Mouse (Mus musculus): ENCODE measurements at regions not wholly inside any gene's neighbourhood (a gene's known extent, or its start where the extent isn't known, plus 50 kb on each side); places are given as distances from the start of the nearest gene placed in this dataset.

- no peaks in the 10 kb centered on the region for H3K27me3 ChIP-seq (ENCODE audit: control insufficient read depth, insufficient read depth, low read length)
- TF ChIP-seq POLR2A (IDR thresholded peaks at IDR 0.05; ENCODE audit: control insufficient read depth, low read depth, low read length) (no peak), CTCF (IDR thresholded peaks at IDR 0.05; ENCODE audit: control insufficient read depth, insufficient read depth, insufficient replicate concordance, low read depth, low read length) (no peak)
- H3K4me3 ChIP-seq (ENCODE audit: control insufficient read depth, low read depth, low read length), result no peak overlapping the region
- no peaks in the 10 kb centered on the region for H3K4me1 ChIP-seq (ENCODE audit: control insufficient read depth, insufficient read depth, low read length)
- no peaks in the 10 kb centered on the region for H3K36me3 ChIP-seq (ENCODE audit: control insufficient read depth, insufficient read depth, low read length)
- no peak overlapping the region for H3K27ac ChIP-seq (ENCODE audit: control insufficient read depth, insufficient read depth, low read depth, low read length)
These were observed 183.0 kb downstream of the Enc1 start for GRCm38 (mm10) chr13:97423911-97424310.

DNA sequence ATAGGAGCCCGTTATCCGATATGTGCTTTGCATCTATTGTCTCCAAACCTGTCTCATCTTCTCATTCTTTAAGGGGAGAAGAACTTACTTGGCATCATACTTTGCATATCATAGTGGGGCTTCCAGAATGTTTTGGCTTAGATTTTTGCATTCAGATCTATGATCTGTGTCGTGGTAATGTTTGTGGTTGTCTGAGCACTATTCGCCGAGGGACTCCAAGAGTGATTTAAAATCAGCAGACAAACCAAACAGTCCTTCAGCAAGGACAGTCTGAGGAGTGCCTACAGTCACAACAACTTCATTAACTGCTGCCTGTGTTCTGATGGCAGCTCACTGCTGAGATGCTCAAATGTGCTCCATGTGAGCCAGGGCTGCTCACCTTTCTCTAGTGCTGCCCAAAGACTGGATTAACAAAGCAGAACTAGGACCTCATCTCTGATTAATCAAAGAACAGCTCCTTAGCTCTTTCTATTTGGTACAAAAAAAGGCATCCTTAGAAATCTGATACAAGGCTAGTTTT lies 182.5 kb downstream of the Enc1 start:
- Histone ChIP-seq H3K27me3 (ENCODE audit: control insufficient read depth, insufficient read depth, low read length) (no peaks in the 10 kb centered on the region), H3K4me1 (ENCODE audit: control insufficient read depth, insufficient read depth, low read length) (no peaks in the 10 kb centered on the region), H3K27ac (ENCODE audit: control insufficient read depth, insufficient read depth, low read depth, low read length) (no peak overlapping the region), H3K36me3 (ENCODE audit: control insufficient read depth, insufficient read depth, low read length) (no peaks in the 10 kb centered on the region), H3K4me3 (ENCODE audit: control insufficient read depth, low read depth, low read length) (no peak overlapping the region)
- TF ChIP-seq CTCF (IDR thresholded peaks at IDR 0.05; ENCODE audit: control insufficient read depth, insufficient read depth, insufficient replicate concordance, low read depth, low read length) (no peak), POLR2A (IDR thresholded peaks at IDR 0.05; ENCODE audit: control insufficient read depth, low read depth, low read length) (no peak)

GRCm38 (mm10) chr13:97422897-97423296 lies 182.0 kb downstream of the Enc1 start:
- TF ChIP-seq POLR2A (IDR thresholded peaks at IDR 0.05; ENCODE audit: control insufficient read depth, low read depth, low read length), result no peak
- TF ChIP-seq CTCF (IDR thresholded peaks at IDR 0.05; ENCODE audit: control insufficient read depth, insufficient read depth, insufficient replicate concordance, low read depth, low read length), result no peak

DNA sequence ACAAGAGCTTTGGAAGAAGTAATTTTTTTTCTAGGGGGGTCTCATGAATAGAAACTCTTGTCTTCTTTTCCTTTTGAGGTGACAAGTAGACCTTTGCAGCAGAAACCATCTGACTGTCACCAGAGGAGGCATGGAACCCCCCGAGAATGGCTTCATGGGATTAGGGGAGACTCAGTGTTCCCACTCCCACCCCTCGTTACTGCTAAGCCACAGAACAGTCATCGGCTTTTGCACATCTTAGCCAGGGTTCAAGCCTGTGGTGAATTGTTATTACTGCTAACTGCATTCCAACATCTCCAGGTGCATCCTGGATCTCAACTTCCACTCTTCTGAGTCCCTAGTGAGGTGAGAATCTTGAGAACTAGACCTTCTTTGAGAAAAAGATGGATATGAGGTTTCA lies 180.9 kb downstream of the Enc1 start:
- no peak overlapping the region for H3K4me3 ChIP-seq (ENCODE audit: control insufficient read depth, low read depth, low read length)
- no peaks in the 10 kb centered on the region for H3K4me1 ChIP-seq (ENCODE audit: control insufficient read depth, insufficient read depth, low read length)
- no peaks in the 10 kb centered on the region for H3K27me3 ChIP-seq (ENCODE audit: control insufficient read depth, insufficient read depth, low read length)
- no peaks in the 10 kb centered on the region for H3K36me3 ChIP-seq (ENCODE audit: control insufficient read depth, insufficient read depth, low read length)
- no peak for TF ChIP-seq CTCF (IDR thresholded peaks at IDR 0.05; ENCODE audit: control insufficient read depth, insufficient read depth, insufficient replicate concordance, low read depth, low read length)
- no peak for TF ChIP-seq POLR2A (IDR thresholded peaks at IDR 0.05; ENCODE audit: control insufficient read depth, low read depth, low read length)
- no peak overlapping the region for H3K27ac ChIP-seq (ENCODE audit: control insufficient read depth, insufficient read depth, low read depth, low read length)

More at GRCm38 (mm10) chr13:97422897-97423296, 182.0 kb downstream of the Enc1 start:
- Histone ChIP-seq H3K27ac (ENCODE audit: control insufficient read depth, insufficient read depth, low read depth, low read length) (no peak overlapping the region), H3K36me3 (ENCODE audit: control insufficient read depth, insufficient read depth, low read length) (no peaks in the 10 kb centered on the region), H3K4me3 (ENCODE audit: control insufficient read depth, low read depth, low read length) (no peak overlapping the region), H3K27me3 (ENCODE audit: control insufficient read depth, insufficient read depth, low read length) (no peaks in the 10 kb centered on the region), H3K4me1 (ENCODE audit: control insufficient read depth, insufficient read depth, low read length) (no peaks in the 10 kb centered on the region)

DNA sequence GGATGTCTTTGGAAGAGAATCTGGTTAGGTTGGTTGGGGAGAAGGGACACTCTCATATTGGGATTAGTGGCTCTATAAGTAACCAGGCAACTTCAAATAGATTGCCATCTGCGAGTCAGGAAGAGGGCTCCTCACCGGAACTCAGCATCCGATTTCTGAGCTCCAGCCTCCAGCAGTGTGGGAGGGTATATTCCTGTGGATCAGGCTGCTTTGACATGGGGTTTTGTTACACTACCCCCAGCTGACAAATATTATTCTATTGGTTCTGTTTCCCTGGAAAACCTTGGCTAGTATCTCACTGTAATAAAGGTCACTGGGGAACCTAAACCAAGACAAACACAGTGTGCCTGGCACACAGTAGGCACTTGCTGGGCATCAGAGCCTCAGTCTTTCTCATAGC lies 179.9 kb downstream of the Enc1 start:
- H3K27ac ChIP-seq (ENCODE audit: control insufficient read depth, insufficient read depth, low read depth, low read length), result no peak overlapping the region
- no peaks in the 10 kb centered on the region for H3K27me3 ChIP-seq (ENCODE audit: control insufficient read depth, insufficient read depth, low read length)
- no peak overlapping the region for H3K4me3 ChIP-seq (ENCODE audit: control insufficient read depth, low read depth, low read length)
- H3K4me1 ChIP-seq (ENCODE audit: control insufficient read depth, insufficient read depth, low read length), result no peaks in the 10 kb centered on the region
- H3K36me3 ChIP-seq (ENCODE audit: control insufficient read depth, insufficient read depth, low read length), result no peaks in the 10 kb centered on the region
- TF ChIP-seq POLR2A (IDR thresholded peaks at IDR 0.05; ENCODE audit: control insufficient read depth, low read depth, low read length), result no peak
- no peak for TF ChIP-seq CTCF (IDR thresholded peaks at IDR 0.05; ENCODE audit: control insufficient read depth, insufficient read depth, insufficient replicate concordance, low read depth, low read length)

DNA sequence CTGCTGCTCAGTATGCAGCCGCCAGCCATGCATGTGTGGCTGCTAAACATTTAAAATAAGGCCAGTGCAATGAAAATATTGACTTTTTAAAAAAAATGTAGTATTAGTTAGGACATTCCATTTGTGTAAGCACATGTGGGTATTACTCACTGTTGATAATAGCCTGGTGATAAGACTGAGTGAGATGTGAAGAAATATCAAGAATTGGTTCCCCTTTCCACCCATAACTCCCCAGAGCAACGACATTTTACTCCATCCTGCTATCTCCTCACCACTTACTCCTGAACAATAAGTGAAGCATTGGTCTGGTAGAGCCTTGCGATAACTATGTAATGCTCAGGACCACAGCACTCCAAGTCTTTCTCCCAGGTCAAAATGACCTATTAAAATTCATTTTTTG lies 178.2 kb downstream of the Enc1 start:
- Histone ChIP-seq H3K27me3 (ENCODE audit: control insufficient read depth, insufficient read depth, low read length) (no peaks in the 10 kb centered on the region), H3K4me3 (ENCODE audit: control insufficient read depth, low read depth, low read length) (no peak overlapping the region), H3K36me3 (ENCODE audit: control insufficient read depth, insufficient read depth, low read length) (no peaks in the 10 kb centered on the region), H3K4me1 (ENCODE audit: control insufficient read depth, insufficient read depth, low read length) (0 out of 2 replicates have a peak, but pooled peaks cover 2% of the 10 kb centered on the region), H3K27ac (ENCODE audit: control insufficient read depth, insufficient read depth, low read depth, low read length) (no peak overlapping the region)
- TF ChIP-seq POLR2A (IDR thresholded peaks at IDR 0.05; ENCODE audit: control insufficient read depth, low read depth, low read length) (no peak), CTCF (IDR thresholded peaks at IDR 0.05; ENCODE audit: control insufficient read depth, insufficient read depth, insufficient replicate concordance, low read depth, low read length) (no peak)

DNA sequence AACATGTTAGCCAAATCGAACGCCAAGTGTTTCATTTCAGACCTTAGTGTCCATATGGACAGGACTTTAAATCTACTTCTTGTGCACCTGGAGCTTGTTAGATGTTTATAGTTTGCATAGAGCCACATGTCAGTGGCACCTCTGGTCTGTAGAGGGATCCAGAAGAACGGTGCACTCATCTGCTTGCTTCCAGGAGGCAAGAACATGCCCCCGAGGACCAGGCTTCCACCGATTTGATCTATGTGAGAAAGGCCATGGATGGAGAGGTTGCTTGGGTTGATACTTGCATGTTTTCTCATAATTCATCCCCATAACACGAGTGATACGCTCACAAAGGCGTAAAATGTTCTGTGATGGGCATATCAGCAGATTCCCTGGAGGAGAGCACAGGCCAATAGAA lies 177.8 kb downstream of the Enc1 start:
- no peak overlapping the region for H3K4me3 ChIP-seq (ENCODE audit: control insufficient read depth, low read depth, low read length)
- H3K4me1 ChIP-seq (ENCODE audit: control insufficient read depth, insufficient read depth, low read length), result 0 out of 2 replicates have a peak, but pooled peaks cover 2% of the 10 kb centered on the region
- TF ChIP-seq CTCF (IDR thresholded peaks at IDR 0.05; ENCODE audit: control insufficient read depth, insufficient read depth, insufficient replicate concordance, low read depth, low read length), result no peak
- no peak for TF ChIP-seq POLR2A (IDR thresholded peaks at IDR 0.05; ENCODE audit: control insufficient read depth, low read depth, low read length)
- no peaks in the 10 kb centered on the region for H3K27me3 ChIP-seq (ENCODE audit: control insufficient read depth, insufficient read depth, low read length)
- H3K27ac ChIP-seq (ENCODE audit: control insufficient read depth, insufficient read depth, low read depth, low read length), result no peak overlapping the region
- H3K36me3 ChIP-seq (ENCODE audit: control insufficient read depth, insufficient read depth, low read length), result no peaks in the 10 kb centered on the region

DNA sequence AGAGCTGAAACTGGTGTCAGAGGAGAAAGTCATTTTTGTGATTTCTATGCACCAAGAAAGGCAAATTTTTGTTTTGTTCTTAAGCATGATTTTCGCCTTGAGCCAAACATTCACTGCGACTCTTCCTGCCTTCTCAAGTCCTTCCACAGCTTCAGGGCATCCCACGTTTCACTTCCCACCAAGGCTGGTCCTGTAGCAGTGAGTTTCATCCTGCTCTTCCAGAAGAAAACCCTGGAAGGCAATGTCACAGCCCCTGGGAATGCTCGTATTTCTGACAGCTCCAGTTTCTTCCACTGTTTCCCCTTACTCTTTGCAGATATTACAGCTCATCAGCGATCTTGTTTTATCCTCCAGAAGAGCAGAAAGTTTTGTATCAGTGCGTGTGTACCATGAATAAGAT lies 177.2 kb downstream of the Enc1 start:
- Histone ChIP-seq H3K4me1 (ENCODE audit: control insufficient read depth, insufficient read depth, low read length) (0 out of 2 replicates have a peak, but pooled peaks cover 2% of the 10 kb centered on the region), H3K27ac (ENCODE audit: control insufficient read depth, insufficient read depth, low read depth, low read length) (no peak overlapping the region), H3K4me3 (ENCODE audit: control insufficient read depth, low read depth, low read length) (no peak overlapping the region), H3K36me3 (ENCODE audit: control insufficient read depth, insufficient read depth, low read length) (no peaks in the 10 kb centered on the region), H3K27me3 (ENCODE audit: control insufficient read depth, insufficient read depth, low read length) (no peaks in the 10 kb centered on the region)
- TF ChIP-seq CTCF (IDR thresholded peaks at IDR 0.05; ENCODE audit: control insufficient read depth, insufficient read depth, insufficient replicate concordance, low read depth, low read length) (no peak), POLR2A (IDR thresholded peaks at IDR 0.05; ENCODE audit: control insufficient read depth, low read depth, low read length) (no peak)
